Mouse (Mus musculus): ENCODE measurements at regions not wholly inside any gene's neighbourhood (a gene's known extent, or its start where the extent isn't known, plus 50 kb on each side); places are given as distances from the start of the nearest gene placed in this dataset.
A peak's percentile ranks its signal among the peaks of the same experiment; 100 is the strongest.

- no peak for DNase-seq (ENCODE audit: low spot score in 2 of 2)
Measured at GRCm38 (mm10) chr3:60138319-60138718, 56.6 kb downstream of the Sucnr1 start.

GRCm38 (mm10) chr3:60159865-60160264 is 78.2 kb downstream of the Sucnr1 start:
- DNase-seq (ENCODE audit: low spot score in 2 of 2), result no peak

DNA sequence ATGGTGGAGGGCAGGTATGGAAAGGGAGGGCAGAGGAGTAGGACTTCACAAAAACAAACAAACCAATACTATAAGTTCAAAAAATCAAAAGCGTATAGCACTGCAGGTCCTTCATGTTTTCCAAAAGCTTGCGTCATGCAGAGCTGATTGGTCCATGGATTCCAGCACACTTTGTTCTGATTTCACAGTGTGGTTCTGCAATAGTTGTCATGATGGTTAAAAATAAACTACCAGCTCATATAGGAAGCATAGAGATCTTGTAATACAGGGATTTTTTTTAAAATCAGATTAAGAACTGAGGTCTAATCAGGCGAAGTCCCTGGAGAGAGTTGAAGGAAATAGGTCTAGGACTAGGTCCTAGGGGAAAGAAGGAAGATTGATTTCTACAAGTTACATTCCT is 86.0 kb downstream of the Sucnr1 start:
- no peak for DNase-seq (ENCODE audit: low spot score in 2 of 2)

DNA sequence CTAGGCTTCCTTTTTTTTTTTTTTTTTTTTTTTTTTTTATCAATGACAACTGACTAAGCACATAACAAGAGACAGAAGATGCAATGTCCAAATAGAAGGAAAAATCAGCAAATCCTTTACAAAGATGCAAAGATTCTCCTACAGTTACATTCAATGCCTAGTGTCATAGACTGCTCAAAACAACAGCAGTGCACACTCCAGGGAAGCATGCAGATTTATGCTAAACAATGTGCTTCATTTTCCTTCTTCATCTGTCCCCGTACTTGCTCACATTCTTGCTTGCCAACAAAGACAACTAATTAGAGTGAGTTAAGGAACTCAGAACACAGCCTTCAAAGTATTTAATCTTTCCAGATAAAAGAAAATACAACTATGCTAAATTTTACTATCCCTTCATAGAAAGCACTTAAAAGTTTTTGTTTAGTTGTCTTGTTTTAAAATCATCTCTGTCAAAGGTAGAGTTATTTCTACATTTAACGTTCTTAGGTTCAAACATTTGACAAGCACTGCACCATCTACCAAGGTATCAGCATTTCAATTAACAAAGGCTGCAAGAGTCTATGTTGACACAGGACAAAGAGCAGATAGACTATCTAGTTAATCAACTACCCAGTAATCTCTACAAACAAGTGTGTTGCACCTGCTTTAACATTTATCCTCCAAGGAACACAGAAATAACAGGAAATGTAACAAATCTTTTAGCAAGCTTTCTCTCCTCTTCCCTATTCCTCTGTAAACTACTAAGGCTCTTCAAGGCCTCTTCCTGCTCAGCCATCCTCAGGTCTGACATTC is 86.7 kb downstream of the Sucnr1 start:
- DNase-seq (ENCODE audit: low spot score in 2 of 2), result no peak

DNA sequence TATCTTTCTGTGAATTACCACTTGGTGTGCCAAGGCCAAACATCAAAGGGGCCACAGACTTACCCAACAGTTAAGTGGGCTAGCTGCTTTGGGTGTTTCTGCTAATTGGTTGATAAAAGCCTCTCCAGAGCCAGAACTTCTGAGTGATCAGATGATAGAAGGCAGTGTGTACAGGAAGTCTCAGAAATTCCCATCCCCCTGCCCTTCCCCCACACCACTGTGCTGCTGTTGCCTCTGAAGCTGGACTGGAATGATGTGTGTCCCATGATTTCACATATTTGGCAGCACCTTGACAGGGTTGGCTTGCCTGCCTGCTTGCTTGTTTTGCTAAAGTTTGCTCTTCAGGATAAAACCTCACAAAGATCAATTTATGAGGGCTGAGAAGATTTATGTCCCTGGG is 87.9 kb downstream of the Sucnr1 start:
- DNase-seq (ENCODE audit: low spot score in 2 of 2), result no peak

GRCm38 (mm10) chr3:60184481-60184880 is 102.8 kb downstream of the Sucnr1 start:
- no peak for DNase-seq (ENCODE audit: low spot score in 2 of 2)

GRCm38 (mm10) chr3:60196031-60196430 is 114.4 kb downstream of the Sucnr1 start:
- DNase-seq (ENCODE audit: low spot score in 2 of 2), result peak; percentile 10 to 13

GRCm38 (mm10) chr3:60207936-60208335 is 126.3 kb downstream of the Sucnr1 start:
- no peak for DNase-seq (ENCODE audit: low spot score in 2 of 2)

DNA sequence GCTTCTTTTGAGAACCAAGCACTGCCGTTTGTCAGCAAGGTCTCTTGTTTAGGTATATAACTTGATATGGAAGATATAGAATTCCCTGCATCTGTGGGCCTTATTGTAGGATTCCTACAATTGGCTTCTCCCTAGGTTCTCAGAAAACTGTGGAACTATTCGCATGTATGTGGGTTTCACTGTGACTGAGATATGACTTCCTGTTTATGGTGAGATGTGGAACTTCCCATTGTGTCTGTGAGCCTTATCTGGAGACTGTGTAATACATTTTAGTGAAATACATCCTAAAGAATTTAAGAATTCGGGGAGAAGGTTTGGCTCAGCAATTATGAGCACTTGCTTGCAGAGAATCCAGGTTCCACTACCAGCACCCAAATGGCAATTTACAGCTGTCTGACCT is 137.3 kb downstream of the Sucnr1 start:
- DNase-seq (ENCODE audit: low spot score in 2 of 2), result no peak

DNA sequence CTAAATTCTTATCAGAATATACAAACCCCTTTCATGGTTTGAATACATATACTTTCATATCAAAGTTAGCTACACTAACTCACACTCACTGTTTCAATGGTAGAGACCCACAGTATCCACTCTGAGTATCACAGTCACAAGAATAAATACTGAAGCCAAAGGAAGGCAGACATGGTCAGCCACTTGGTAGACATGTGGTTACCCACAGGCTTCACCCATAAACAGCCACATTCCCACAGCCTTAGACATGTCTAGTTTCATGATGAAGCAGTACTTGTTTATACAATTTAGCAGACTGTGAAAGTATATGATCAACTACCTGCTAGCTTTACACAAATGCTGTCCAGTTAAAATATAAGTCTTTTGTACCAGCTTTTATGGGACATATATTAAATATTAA is 159.0 kb downstream of the Sucnr1 start:
- no peak for DNase-seq (ENCODE audit: low spot score in 2 of 2)

GRCm38 (mm10) chr3:60266666-60267415 is 185.2 kb downstream of the Sucnr1 start:
- no peak for DNase-seq (ENCODE audit: low spot score in 2 of 2)

GRCm38 (mm10) chr3:60267416-60268174 is 185.9 kb downstream of the Sucnr1 start:
- DNase-seq (ENCODE audit: low spot score in 2 of 2), result no peak

- no peak for DNase-seq (ENCODE audit: low spot score in 2 of 2)
Measured at GRCm38 (mm10) chr3:60270463-60270862, 188.8 kb downstream of the Sucnr1 start.

- DNase-seq (ENCODE audit: low spot score in 2 of 2), result no peak
Measured at GRCm38 (mm10) chr3:60273744-60274143, 192.1 kb downstream of the Sucnr1 start.

- DNase-seq (ENCODE audit: low spot score in 2 of 2), result no peak
Measured at GRCm38 (mm10) chr3:60275249-60275838, 193.7 kb downstream of the Sucnr1 start.

- no peak for DNase-seq (ENCODE audit: low spot score in 2 of 2)
Measured at GRCm38 (mm10) chr3:60277791-60278190, 194.8 kb upstream of the Mbnl1 start.

- no peak for DNase-seq (ENCODE audit: low spot score in 2 of 2)
Measured at GRCm38 (mm10) chr3:60281229-60281628, 191.4 kb upstream of the Mbnl1 start.

GRCm38 (mm10) chr3:60281959-60282495 is 190.6 kb upstream of the Mbnl1 start:
- no peak for DNase-seq (ENCODE audit: low spot score in 2 of 2)

DNA sequence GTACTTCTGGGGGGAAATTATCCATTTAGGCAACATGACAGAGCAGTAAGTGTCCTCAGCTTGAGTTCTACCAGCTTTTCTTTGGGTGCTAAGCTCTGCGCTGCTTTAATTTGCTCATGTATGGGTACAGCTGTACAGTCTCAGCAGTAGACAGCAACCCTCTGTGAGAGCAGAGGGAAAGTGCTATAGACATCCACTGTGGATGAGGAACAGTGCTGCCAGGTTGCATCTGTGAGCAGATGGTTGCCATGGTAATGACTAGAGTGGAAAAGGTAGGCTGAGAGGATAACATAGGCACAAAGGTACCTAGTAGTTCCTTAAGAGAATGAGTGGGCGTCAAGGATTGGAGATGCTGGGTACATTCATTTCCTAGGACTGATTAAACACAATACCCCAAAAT is 180.5 kb upstream of the Mbnl1 start:
- DNase-seq (ENCODE audit: low spot score in 2 of 2), result peak; percentile 24 to 33

- DNase-seq (ENCODE audit: low spot score in 2 of 2), result no peak
Measured at GRCm38 (mm10) chr3:60292940-60293339, 179.7 kb upstream of the Mbnl1 start.

- no peak for DNase-seq (ENCODE audit: low spot score in 2 of 2)
Measured at GRCm38 (mm10) chr3:60305399-60305798, 167.2 kb upstream of the Mbnl1 start.

- no peak for DNase-seq (ENCODE audit: low spot score in 2 of 2)
Measured at GRCm38 (mm10) chr3:60310402-60310801, 162.2 kb upstream of the Mbnl1 start.

All from right cerebral cortex, adult 2 months (tissue).